Mouse (Mus musculus) ZHBTc4 (cell line): ENCODE measurements at regions not wholly inside any gene's neighbourhood (a gene's known extent, or its start where the extent isn't known, plus 50 kb on each side); places are given as distances from the start of the nearest gene placed in this dataset.

Experiments used
- DNase-seq: peaks from one replicate; pipeline ENCODE4 v3.0.0-alpha.2; 2011; ENCODE audit warnings: low read depth, low spot score

GRCm38 (mm10) chr1:95762244-95762643, 94.9 kb upstream of the St8sia4 start:
- DNase-seq: peak; percentile 60

- DNase-seq: peak; percentile 66
These were observed 86.9 kb upstream of the St8sia4 start for GRCm38 (mm10) chr1:95754071-95754915.

GRCm38 (mm10) chr1:95753517-95753916, 86.1 kb upstream of the St8sia4 start:
- DNase-seq: no peak

DNA sequence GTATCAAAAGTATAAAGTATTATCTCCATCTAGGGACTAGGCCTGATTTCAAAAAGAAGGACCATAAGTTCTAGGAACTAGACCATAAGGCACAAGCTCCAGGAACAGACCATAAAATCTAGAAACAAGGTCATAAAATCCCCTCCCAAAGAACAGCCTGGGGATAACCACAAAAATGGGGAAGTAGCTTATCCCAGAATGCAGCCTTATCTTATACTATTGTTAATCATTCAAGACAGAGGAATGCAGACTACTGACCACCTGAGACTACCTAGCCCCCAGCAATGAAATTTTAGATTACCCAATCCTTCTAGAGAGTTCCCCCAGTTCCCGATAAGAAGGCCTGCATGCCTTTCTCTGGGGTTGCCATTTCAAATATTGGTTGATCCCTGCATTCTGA, 81.6 kb upstream of the St8sia4 start:
- DNase-seq: no peak

- no peak for DNase-seq
These were observed 79.9 kb upstream of the St8sia4 start for GRCm38 (mm10) chr1:95747287-95747686.

DNA sequence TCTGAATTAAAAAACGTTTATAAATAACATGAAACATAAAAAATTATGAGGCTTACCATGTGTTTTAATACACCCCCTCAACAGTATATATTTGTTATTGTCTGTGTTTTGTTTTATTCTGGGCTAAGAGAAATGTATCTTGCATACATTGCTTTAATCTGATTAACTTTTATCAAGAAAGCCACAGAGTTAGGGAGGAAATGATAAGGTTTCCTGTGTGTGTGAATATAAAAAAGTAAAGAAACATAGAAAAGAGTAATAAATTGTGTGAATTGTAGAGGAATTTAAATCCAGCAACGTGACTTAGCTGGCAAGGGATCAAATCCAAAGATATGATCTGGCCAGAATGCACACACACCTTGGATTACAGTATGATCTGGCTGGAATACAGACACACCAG, 77.1 kb upstream of the St8sia4 start:
- no peak for DNase-seq

DNA sequence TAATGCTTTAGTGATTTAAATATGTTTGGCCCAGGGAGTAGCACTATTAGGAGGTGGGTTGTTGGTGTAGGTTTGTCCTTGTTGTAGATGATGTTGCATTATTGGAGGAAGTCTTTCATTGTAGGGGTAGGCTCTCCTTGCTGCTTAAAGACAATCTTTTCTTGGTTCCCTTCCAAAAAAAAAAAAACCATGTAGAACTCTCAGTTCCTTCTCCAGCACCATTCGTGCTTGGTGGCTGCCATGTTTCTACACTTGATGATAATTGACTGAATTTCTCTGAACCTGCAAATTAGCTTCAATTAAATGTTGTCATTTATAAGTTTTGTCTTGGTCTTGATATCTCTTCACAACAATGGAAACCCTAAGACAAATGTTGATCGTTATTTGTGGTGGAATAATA, 76.0 kb upstream of the St8sia4 start:
- no peak for DNase-seq

GRCm38 (mm10) chr1:95719449-95719848, 52.1 kb upstream of the St8sia4 start:
- DNase-seq: no peak

DNA sequence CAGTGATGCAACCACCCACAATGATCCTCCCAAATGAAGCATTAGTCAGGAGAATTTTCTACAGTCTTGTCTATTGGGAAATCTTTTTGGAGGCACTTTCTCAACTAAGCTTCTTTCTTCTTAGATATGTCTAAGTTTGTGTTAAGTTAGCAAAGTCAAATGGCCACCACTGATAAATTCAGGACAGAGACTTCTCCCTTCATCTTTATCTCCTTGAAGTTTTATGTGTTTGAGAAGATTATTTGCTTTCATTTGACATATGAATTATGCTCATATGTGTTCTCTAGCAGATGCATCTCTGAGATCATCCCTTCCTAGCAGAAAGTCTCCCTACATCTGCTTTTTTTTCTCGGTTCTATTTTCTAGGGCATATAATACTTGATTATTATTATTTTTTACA, 51.4 kb upstream of the St8sia4 start:
- DNase-seq: no peak
